Mouse (Mus musculus): ENCODE results near the gene Lrrc18.

Lrrc18 gene

GRCm38 (mm10) chr14:32991082-32991481 is at the start of gene Lrrc18:
TSS of gene Lrrc18 (plus strand) at chr14:32991382.
- DNase-seq (ENCODE audit: low read depth in 1 of 2, low spot score in 2 of 2), result no peak

- DNase-seq (ENCODE audit: low read depth in 1 of 2, low spot score in 2 of 2), result no peak
Observed at GRCm38 (mm10) chr14:32947512-32947911, 43.7 kb upstream of the Lrrc18 start.

- DNase-seq (ENCODE audit: low read depth in 1 of 2, low spot score in 2 of 2), result no peak
Observed at GRCm38 (mm10) chr14:32950312-32951301, 40.6 kb upstream of the Lrrc18 start.

DNA sequence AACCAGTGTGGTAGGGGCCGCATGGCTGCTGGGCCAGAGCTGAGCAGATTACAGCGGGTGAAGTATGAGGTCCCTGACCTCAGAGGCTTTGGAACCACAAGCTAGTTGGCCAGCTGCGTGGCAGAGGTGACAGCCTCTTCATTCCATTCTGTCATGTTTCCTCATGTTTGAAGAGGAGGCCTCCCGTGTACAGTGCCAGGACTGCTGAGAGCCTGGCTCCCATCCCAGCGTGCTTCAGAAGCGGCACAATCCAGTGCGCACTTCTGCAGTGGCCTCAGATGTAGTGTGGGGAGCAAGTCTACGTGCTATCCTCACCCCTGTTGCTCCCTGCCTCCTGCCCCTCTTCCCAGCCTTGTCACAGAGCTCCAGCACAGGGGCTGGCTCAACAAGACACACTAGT is 34.7 kb upstream of the Lrrc18 start:
- DNase-seq (ENCODE audit: low read depth in 1 of 2, low spot score in 2 of 2), result no peak

GRCm38 (mm10) chr14:32958671-32959070 is 32.5 kb upstream of the Lrrc18 start:
- no peak for DNase-seq (ENCODE audit: low read depth in 1 of 2, low spot score in 2 of 2)

GRCm38 (mm10) chr14:32960481-32960880 is 30.7 kb upstream of the Lrrc18 start:
- no peak for DNase-seq (ENCODE audit: low read depth in 1 of 2, low spot score in 2 of 2)

- DNase-seq (ENCODE audit: low read depth in 1 of 2, low spot score in 2 of 2), result no peak
Observed at GRCm38 (mm10) chr14:32964742-32965141, 26.4 kb upstream of the Lrrc18 start.

- no peak for DNase-seq (ENCODE audit: low read depth in 1 of 2, low spot score in 2 of 2)
Observed at GRCm38 (mm10) chr14:32970700-32971099, 20.5 kb upstream of the Lrrc18 start.

DNA sequence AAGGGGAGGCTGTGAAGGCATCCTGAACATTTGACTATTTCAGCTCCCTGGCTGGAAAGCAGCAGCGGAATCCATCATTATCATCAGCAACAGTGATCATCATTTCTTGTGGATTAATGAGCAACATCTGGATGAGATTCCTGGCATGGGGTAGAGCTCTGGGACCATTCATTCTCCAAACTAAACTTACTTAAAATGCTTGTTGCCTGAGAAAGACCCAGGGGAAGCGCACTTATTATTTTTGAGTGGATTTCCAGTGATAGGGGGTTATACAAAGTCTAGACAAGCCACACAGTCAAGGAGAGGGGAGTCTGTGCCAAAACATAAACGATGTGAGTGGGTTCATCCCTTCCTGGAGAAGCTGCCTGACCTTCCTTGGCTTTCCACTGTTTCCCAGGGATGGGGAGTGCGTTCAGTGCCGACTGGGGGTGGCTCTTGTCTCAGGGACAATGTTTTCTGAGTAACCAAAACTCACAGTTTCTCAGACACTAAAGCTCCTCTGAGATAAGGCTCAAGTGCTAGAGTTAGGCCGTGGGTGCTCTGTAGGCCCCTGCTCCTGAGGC is 6.9 kb upstream of the Lrrc18 start:
- DNase-seq (ENCODE audit: low read depth in 1 of 2, low spot score in 2 of 2), result no peak

DNA sequence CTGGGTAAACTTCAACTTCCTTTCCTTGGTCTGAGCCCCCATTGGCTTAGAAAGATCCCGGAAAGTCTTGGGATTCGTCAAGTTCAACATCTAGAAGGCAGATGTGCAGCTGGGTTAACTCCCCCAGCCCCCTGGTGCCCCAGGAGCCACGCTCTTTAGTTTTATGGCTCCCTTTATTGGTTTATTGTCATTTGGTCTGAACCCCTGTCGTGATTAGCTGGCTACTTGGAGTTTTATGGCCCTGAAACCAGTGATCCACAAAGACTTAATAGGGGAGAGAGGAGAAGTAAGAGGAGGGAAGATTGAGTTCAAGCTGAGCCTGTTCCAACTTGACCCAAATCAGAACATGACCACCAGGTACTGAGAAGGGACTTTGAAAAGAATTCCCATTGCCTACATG is 4.5 kb upstream of the Lrrc18 start:
- no peak for DNase-seq (ENCODE audit: low read depth in 1 of 2, low spot score in 2 of 2)

DNA sequence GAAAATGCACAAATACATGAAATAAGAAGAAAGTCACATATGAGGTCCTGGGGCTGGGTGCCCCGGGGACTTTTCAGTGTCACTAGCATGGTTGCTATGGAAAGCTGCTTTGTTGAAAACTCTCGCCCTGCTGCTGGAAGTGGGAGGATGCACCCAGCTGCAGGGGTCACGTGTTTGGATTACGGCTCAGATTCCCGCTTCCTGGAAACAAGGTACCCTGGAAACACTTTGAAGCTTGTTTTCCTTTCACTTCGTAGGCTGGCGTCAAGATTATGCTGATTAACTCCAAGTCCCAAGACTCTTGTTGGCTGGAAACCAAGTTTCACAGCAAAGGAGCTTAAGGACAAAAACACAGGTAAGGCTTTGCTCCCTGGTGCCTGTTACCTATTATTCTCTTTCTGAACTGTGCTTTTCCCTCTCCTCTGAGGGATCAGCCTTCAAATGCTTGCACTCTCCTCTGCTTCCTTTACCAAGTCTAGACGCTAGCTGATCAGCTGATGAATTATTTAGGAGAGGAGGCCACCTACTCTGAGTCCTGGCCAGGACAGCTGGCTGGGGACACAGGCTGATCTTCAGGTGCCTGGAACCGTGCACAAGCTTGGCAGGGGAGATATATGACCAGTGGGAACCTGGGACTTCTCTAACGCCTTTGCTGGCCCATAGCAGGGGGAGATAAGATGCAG is 3.9 kb downstream of the Lrrc18 start:
- DNase-seq (ENCODE audit: low read depth in 1 of 2, low spot score in 2 of 2), result no peak

- no peak for DNase-seq (ENCODE audit: low read depth in 1 of 2, low spot score in 2 of 2)
Observed at GRCm38 (mm10) chr14:32999511-32999910, 8.3 kb downstream of the Lrrc18 start.

GRCm38 (mm10) chr14:33000112-33000979 is 9.2 kb downstream of the Lrrc18 start:
- no peak for DNase-seq (ENCODE audit: low read depth in 1 of 2, low spot score in 2 of 2)

- no peak for DNase-seq (ENCODE audit: low read depth in 1 of 2, low spot score in 2 of 2)
Observed at GRCm38 (mm10) chr14:33005114-33005513, 13.9 kb downstream of the Lrrc18 start.

DNA sequence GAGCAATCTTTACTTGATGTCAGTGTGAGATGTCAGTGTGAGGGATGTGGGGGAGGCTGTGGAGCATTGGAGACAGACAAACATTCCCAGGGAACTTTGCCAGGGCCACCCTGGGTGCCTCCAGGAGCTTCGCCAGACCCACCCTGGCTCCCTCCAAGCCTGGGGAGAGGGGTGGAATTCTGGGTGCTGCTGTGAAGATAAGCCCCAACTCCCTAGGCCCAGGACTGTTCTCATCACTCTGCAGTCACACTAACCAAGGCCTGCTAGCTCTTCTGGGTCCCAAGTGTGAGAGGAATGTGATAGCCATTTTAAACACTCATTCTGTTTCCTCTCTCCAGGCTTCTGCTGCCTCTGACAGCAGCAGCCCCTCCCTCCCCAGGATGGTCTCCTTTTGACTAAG is 16.5 kb downstream of the Lrrc18 start:
- no peak for DNase-seq (ENCODE audit: low read depth in 1 of 2, low spot score in 2 of 2)

DNA sequence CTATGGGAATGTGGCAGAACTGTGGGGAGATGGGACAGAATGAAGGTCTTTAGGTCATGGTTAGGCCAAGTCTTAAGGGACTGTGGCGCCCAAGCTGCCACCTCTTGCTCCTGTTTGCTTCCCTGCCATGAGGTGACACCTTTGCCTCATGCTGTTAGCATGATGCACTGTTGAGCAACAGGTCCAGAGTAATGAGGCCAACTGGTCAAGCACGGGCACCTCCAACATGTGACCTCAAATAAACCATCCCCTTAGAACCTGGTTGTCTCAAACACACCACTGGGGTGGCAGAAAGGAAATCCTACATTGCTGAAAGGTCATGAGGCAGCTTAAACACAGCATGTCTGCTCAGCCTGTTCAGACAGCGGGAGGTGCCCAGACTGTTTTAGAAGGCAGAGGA is 27.9 kb downstream of the Lrrc18 start:
- DNase-seq (ENCODE audit: low read depth in 1 of 2, low spot score in 2 of 2), result no peak

GRCm38 (mm10) chr14:33019606-33020005 is 28.4 kb downstream of the Lrrc18 start:
- DNase-seq (ENCODE audit: low read depth in 1 of 2, low spot score in 2 of 2), result no peak

- DNase-seq (ENCODE audit: low read depth in 1 of 2, low spot score in 2 of 2), result no peak
Observed at GRCm38 (mm10) chr14:33030849-33031248, 39.7 kb downstream of the Lrrc18 start.

GRCm38 (mm10) chr14:33033424-33033823 is 42.2 kb downstream of the Lrrc18 start:
- DNase-seq (ENCODE audit: low read depth in 1 of 2, low spot score in 2 of 2), result no peak

DNA sequence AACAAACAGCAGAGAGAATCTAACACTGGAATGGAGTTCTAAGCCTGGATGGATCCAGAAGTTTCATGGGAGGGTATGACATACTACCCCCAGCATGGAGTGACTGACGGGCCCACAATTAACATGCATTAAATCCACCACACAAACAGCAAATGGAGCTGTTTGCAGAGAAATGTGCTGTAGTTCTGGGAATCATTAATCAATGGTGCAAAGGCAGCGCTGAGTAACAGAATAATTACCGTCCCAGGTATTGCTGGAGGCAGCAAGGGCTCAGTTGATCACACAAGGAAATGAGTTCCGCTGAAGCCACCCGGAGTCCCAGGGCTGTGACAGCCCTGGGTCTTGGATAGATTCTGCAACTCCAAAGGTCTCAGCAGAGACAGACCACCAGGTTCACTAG is 44.2 kb downstream of the Lrrc18 start:
- no peak for DNase-seq (ENCODE audit: low read depth in 1 of 2, low spot score in 2 of 2)

GRCm38 (mm10) chr14:33036811-33037210 is 45.6 kb downstream of the Lrrc18 start:
- no peak for DNase-seq (ENCODE audit: low read depth in 1 of 2, low spot score in 2 of 2)

All from monocyte, adult 2 months (primary cell).